Mouse (Mus musculus) CH12F3 (cell line): Measurements from ENCODE around the gene Tmem161a.

Experiments
- in situ Hi-C: fragments of 300-500 bp; cut with MboI; formaldehyde crosslinking; loops from 2 replicates; pipeline ENCODE4 v1.14.3; 2020; ENCODE audit warnings: low sequenced_read_pairs

The Tmem161a gene

GRCm38 (mm10) chr8:70159211-70159610 lies 12.9 kb upstream of the Tmem161a start:
- in situ Hi-C loops: no loop called here

GRCm38 (mm10) chr8:70160015-70160414 lies 12.1 kb upstream of the Tmem161a start:
- in situ Hi-C loops: no loop called here

GRCm38 (mm10) chr8:70163316-70163715 lies 8.8 kb upstream of the Tmem161a start:
- in situ Hi-C loops: no loop called here

- in situ Hi-C loops: no loop called here
These were observed 5.5 kb upstream of the Tmem161a start for GRCm38 (mm10) chr8:70166504-70167110.

GRCm38 (mm10) chr8:70170116-70170515 lies 2.0 kb upstream of the Tmem161a start:
- in situ Hi-C loops: no loop called here

- in situ Hi-C loops: no loop called here
These were observed 1.4 kb upstream of the Tmem161a start for GRCm38 (mm10) chr8:70170748-70171147.

- in situ Hi-C loops: no loop called here
These were observed 916 bp upstream of the Tmem161a start for GRCm38 (mm10) chr8:70171240-70171639.

GRCm38 (mm10) chr8:70173320-70173719 lies 1.2 kb downstream of the Tmem161a start:
- in situ Hi-C loops: no loop called here

GRCm38 (mm10) chr8:70174079-70174478 lies 1.9 kb downstream of the Tmem161a start:
- in situ Hi-C loops: no loop called here

- in situ Hi-C loops: no loop called here
These were observed 6.1 kb downstream of the Tmem161a start for GRCm38 (mm10) chr8:70178231-70178630.

GRCm38 (mm10) chr8:70179082-70179481 lies 6.9 kb downstream of the Tmem161a start:
- in situ Hi-C loops: no loop called here

GRCm38 (mm10) chr8:70181212-70181902 lies 9.2 kb downstream of the Tmem161a start:
- in situ Hi-C loops: no loop called here

- in situ Hi-C loops: no loop called here
These were observed 9.7 kb downstream of the Tmem161a start for GRCm38 (mm10) chr8:70181903-70182252.

- in situ Hi-C loops: no loop called here
These were observed 11.0 kb downstream of the Tmem161a start for GRCm38 (mm10) chr8:70183194-70183593.

GRCm38 (mm10) chr8:70188707-70189106 lies 16.6 kb downstream of the Tmem161a start:
- in situ Hi-C loops: no loop called here

- in situ Hi-C loops: no loop called here
These were observed 21.1 kb downstream of the Tmem161a start for GRCm38 (mm10) chr8:70193238-70193637.

- in situ Hi-C loops: no loop called here
These were observed 22.0 kb downstream of the Tmem161a start for GRCm38 (mm10) chr8:70194191-70194590.

GRCm38 (mm10) chr8:70195762-70196161 lies 23.6 kb downstream of the Tmem161a start:
- in situ Hi-C loops: no loop called here

GRCm38 (mm10) chr8:70197603-70198002 lies 25.4 kb downstream of the Tmem161a start:
- in situ Hi-C loops: no loop called here

- in situ Hi-C loops: no loop called here
These were observed 28.0 kb downstream of the Tmem161a start for GRCm38 (mm10) chr8:70200098-70200681.

- in situ Hi-C loops: no loop called here
These were observed 29.3 kb downstream of the Tmem161a start for GRCm38 (mm10) chr8:70201417-70201816.

- in situ Hi-C loops: no loop called here
These were observed 30.9 kb downstream of the Tmem161a start for GRCm38 (mm10) chr8:70203072-70203471.
